Mouse (Mus musculus) bone marrow macrophage, adult 2 months (primary cell): ENCODE measurements around the gene Tns3.

ENCODE experiments used
- CTCF ChIP-seq: IDR thresholded peaks from 2 replicates; pipeline ENCODE4 v1.5.1; 2012; ENCODE audit warnings: low read depth, mild to moderate bottlenecking, low read length, moderate library complexity
- POLR2A ChIP-seq: IDR thresholded peaks from 2 replicates; pipeline ENCODE4 v1.6.1; 2012; ENCODE audit warnings: mild to moderate bottlenecking, low read depth, low read length, borderline replicate concordance

GRCm38 (mm10) chr11:8702532-8702886 is 38.2 kb upstream of the Tns3 start:
- TF ChIP-seq CTCF (no peak), POLR2A (no peak)
